Mouse (Mus musculus): Measurements from ENCODE around the gene Gm14525. TPM values are rescaled to one million over a fixed set of nuclear protein-coding genes. Genes with fewer than 3 reads are reported as not detected.
"Not testable (repeated sequence)": the region's sequence is repeated elsewhere in the genome, so short reads cannot be mapped to it uniquely, and the experiment has no call there.

The Gm14525 gene
- total RNA-seq (2021): not detected
- long read RNA-seq, experiment 1: 0 reads
- long read RNA-seq, experiment 2: 0 reads

- DNase-seq; H3K27ac ChIP-seq; intact Hi-C loops (cut with DNase I); H3K4me3 ChIP-seq: not testable (repeated sequence)
These were observed at the start of gene Gm14525 for GRCm38 (mm10) chrX:26702538-26702937. Gene Gm14525, minus strand, starts transcription at chrX:26702638.

Other genes with a start within 250 kb of the Gm14525 start
- not detected for gene Slx, start 157.1 kb downstream of the Gm14525 start, total RNA-seq (2021)
- not detected for gene Gm6121, start 233.1 kb upstream of the Gm14525 start, total RNA-seq (2021)